Mouse (Mus musculus) left cerebral cortex, postnatal 25 days (tissue): ENCODE data around the gene Frzb. TPM values are rescaled to one million over a fixed set of nuclear protein-coding genes. Genes with fewer than 3 reads are reported as not detected.
"Not testable (repeated sequence)": the region's sequence is repeated elsewhere in the genome, so short reads cannot be mapped to it uniquely, and the experiment has no call there.

Experiments
- DNase-seq, 2 experiments: peaks; one replicate each; pipeline ENCODE4 v3.0.0; 2022; ENCODE audit warnings: low spot score in 2 of 2, mixed read lengths in 1 of 2
- intact Hi-C: fragments of 180-260 bp; cut with DNase I; formaldehyde crosslinking; loops from one replicate; pipeline ENCODE4 v1.15.1; 2025
- total RNA-seq, 2 experiments: library from RNA; stranded (reverse); gene quantifications; 2 replicates each; pipeline ENCODE4 v1.2.3; 2021

Frzb gene
- 10 to 100 TPM; 27.7 to 31.1 TPM for total RNA-seq

GRCm38 (mm10) chr2:80447291-80447791 is at the start of gene Frzb:
Gene Frzb (minus strand): TSS chr2:80447625.
- DNase-seq: peak; percentile 14 to 30
- intact Hi-C loops: no loop called here

- intact Hi-C loops, DNase-seq: not testable (repeated sequence)
Measured at GRCm38 (mm10) chr2:80495304-80495703, 47.9 kb upstream of the Frzb start.

DNA sequence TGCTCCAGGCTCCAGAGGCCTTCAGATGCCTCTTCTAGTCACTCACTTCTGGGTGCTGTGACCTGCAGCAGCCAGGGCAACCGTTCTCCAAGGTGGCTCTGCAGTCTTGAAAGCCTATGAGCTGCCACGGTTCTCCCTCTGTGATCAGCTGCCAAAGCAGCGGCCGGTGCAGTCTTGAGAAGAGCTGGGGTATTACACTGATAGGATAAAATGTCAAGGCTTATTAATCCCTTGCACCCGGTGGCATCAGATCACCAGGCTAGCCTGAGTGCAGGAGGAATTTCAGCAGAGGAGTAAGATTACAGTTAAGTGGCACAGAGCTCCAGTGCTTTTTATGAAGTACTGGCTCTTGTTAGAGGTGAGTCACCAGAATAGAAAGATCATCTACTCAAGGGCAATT is 39.4 kb upstream of the Frzb start:
- intact Hi-C loops: loop anchor here (5.0 kb wide), 1 partner anchor 100 kb away; no protein-coding TSS in a partner anchor

DNA sequence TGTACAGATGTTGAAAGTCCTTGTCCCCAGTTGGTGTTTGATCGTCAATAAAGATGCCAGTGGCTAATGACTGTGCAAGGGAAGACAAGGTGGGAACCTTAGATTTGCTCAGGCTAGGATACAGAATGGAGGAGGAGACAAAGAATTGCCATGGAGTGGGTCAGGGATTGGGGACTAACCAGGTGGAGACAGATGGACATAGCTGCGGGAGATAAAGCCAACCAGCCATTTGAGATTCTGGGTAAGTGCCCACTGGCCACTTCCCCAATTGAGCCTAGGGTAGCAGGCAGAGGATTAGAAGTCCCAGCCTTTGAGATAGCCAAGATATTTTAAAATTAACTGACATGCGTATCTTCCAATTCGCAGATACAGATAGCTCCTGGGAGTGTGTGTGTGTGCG is 37.5 kb upstream of the Frzb start:
- no peak for DNase-seq
- intact Hi-C loops: loop anchor here (5.0 kb wide), 1 partner anchor 98 kb away; no protein-coding TSS in a partner anchor

More for the DNA sequence above, 39.4 kb upstream of the Frzb start:
- no peak for DNase-seq

GRCm38 (mm10) chr2:80475831-80476230 is 28.4 kb upstream of the Frzb start:
- intact Hi-C loops: no loop called here
- no peak for DNase-seq

DNA sequence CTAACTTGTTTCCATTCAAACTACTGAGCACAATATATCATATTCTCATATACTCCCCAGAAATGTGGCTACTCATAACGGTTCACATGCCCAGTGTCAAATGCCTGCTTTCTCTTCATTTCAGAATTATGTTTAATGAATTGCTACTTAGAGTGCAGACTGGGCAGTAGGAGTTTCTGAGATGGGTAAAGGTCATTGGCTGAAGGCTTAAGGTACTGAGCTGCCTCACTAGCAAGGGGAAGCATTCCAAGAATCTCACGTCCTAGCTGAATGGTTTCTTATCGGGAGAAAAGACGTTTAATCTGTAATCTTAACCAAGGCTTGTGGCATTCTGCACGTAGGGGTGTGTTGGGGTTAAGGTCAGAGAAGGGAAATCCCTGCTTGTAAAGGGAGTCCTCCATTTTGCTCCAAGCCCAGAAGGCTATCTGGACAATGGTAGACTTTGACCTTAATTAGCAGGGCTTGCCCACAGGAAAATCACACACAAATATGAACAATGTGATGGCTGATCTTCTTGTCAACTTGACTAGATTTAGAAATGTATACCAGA is 26.9 kb upstream of the Frzb start:
- no peak for DNase-seq
- intact Hi-C loops: no loop called here

GRCm38 (mm10) chr2:80465991-80466821 is 18.8 kb upstream of the Frzb start:
- intact Hi-C loops: no loop called here
- no peak for DNase-seq

GRCm38 (mm10) chr2:80461827-80462226 is 14.4 kb upstream of the Frzb start:
- intact Hi-C loops: no loop called here
- DNase-seq: no peak

DNA sequence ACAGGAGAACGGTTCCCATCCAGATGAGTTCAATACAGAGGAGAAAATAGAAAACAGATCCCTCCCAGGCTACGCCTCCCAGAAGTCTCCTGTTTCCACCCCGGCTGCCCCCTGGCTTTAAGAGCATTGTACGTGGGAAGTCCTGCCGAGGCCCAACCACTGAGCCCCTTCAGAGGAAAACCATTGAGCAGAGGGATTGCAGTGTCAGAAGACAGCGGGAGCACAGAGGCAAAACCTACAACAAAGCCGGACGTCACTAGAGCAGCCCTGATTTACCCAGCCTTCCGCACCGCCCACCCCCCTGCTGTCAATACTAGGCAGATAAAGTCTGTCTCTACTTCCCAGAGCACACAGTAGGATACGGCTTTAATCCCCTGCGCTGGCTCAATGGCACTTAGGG is 806 bp upstream of the Frzb start:
- intact Hi-C loops: no loop called here

DNA sequence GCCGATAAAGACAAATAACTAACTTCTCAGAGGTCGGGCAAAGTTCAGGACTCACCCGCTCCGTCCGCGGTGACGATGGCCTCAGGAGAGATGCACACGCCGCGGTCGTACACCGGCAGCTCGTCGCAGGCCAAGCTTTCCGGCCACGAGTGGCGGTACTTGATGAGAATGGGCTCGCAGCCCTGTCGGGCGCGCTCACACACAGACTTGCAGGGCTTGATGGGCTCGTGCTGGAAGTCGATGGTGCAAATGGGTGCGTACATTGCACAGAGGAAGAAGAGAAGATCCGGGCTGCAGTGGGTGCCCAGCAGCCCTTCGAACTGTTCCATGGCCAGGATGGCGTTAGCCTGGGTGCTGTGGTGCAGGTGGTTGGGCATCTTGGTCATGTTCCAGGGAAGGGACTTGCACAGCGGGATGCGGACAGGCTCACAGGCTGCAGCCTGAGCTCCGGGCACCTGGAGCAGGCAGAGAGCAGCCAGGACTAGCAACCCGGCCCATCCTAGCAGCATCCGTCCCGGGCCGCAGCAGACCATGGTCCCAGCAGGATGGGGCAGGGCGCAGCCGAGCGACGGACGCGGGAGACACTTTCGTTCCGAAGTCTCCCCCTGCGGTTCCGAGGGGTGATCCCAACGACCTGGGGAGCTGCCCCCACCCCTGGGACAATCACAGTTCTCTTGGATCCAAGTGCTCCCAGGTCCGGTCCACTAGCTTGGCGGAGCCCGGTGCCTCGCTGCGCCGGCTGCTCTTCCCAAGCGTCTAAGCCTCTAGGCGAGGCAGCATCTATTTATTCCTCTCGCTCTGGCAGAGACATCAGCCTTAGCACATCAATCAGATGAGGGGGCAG is 895 bp downstream of the Frzb start:
- peak; percentile 41 to 51 for DNase-seq
- intact Hi-C loops: no loop called here

More for the DNA sequence above, 806 bp upstream of the Frzb start:
- peak; percentile 7 to 43 for DNase-seq

GRCm38 (mm10) chr2:80445926-80446307 is 1.5 kb downstream of the Frzb start:
- DNase-seq: peak in 1 of 2 experiments; percentile 9
- intact Hi-C loops: no loop called here

DNA sequence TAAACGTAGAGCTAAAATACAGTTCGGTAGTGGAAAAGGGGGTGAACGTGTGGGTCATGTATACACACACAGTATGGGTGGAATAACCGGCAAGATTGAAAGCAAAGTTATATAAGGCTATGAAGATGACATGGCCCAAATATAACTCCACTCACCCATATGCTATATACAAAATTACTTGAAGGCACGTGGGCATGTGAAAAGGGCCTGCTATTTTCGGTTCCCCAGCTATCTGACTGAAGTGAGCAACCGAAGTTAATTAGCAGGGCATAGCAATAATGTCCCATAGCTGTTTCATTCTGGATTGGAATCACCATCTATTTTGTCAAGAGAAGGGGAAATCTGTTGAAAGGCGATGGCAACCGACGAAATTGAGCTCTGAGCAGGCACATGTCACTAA is 1.9 kb downstream of the Frzb start:
- intact Hi-C loops: no loop called here
- DNase-seq: peak; percentile 6 to 58

DNA sequence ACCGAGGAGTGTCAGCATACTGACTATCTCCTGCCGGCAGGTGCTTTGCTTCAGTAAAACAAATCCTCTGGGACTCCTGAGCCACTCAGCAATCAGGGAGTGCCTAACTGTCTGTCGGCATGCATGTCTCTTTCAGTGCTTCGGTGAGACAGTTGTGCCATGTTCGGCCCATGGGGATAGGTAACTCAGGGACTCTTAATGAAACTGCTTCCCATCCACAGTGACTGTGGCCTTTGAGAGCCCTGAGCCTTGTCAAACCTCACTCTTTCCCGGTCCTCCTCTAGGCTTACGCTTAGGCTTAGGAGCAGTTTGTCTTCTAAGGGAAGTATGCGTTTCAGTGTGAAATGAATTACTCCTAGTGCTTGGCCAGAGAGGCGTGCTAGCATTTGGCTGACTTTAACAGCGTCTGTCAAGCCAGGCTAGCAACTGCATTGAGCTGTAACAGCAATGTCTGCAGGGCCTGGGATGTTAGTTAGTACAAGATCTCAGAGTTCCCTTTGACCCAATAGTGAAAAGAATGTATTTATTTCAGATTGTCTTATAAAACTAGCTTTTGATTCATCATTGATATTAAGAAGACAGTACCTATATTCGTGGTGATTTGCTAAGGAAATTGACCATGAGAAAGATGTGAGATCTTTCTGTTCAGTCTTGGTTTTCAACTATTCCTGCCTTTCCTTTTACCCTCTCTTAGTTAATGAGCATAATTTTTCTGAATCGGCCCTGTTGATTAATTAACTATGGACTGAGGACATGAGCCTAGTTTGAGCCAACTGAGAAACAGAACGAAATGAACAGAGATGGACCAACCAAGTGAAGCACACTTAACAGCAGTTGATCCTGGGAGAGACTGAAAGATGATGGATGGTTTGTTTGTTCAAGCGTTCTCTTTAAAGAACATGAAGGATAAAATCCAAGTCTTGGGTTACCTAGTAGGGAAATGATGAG is 2.7 kb downstream of the Frzb start:
- DNase-seq: no peak
- intact Hi-C loops: no loop called here

DNA sequence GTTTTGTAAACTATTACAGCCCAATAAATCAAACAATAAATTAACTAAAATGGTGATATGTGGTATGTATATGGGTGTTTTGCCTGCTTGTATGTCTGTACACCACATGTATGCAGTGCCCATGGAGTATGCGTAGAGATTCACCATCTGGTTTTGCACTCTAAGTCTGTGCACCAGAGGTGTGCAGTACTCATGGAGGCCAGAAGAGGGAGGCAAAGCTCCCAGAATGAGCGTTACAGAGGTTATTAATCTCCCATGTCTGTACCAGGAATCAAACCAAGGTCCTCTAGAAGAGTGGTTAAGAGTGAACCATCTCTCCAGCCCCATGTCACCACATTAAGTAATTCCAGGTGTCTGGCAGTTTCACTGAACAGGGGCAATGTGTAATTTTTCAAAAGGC is 3.5 kb downstream of the Frzb start:
- intact Hi-C loops: no loop called here
- no peak for DNase-seq

GRCm38 (mm10) chr2:80441386-80441785 is 6.0 kb downstream of the Frzb start:
- intact Hi-C loops: no loop called here
- no peak for DNase-seq

- DNase-seq: no peak
- intact Hi-C loops: no loop called here
Measured at GRCm38 (mm10) chr2:80438854-80439253, 8.6 kb downstream of the Frzb start.

GRCm38 (mm10) chr2:80437401-80437800 is 10.0 kb downstream of the Frzb start:
- DNase-seq: no peak
- intact Hi-C loops: no loop called here

GRCm38 (mm10) chr2:80434783-80435572 is 12.4 kb downstream of the Frzb start:
- no peak for DNase-seq
- intact Hi-C loops: no loop called here
